Mouse (Mus musculus): ENCODE measurements around the gene Tcf20. TPM values are rescaled to one million over a fixed set of nuclear protein-coding genes. Genes with fewer than 3 reads are reported as not detected.

Tcf20 gene
- polyA plus RNA-seq, 1 experiment from 2014 or later, result 7.3 TPM

DNA sequence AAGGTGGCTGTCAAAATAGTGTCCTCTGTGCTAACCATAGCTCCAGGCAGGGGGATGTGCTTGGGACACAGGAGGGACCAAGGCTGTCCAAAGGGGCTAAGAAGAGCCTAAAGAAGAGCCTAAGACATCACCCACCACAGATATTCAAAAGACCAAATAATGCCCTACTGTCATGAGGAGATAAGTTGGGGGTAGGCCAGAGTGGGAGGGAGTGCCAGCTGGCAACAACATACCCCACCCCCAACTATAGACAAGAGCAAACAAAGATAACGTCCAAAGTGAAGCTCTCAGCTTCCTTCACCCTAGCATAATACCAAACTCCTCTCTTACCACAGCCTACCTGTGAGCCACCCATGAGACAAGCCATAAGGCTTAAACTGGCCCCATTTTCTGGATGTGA, 66.1 kb downstream of the Tcf20 start:
- peaks cover 69% of the 10 kb centered on the region for H3K4me1 ChIP-seq (ENCODE audit: insufficient read depth, low read length)
- H3K9me3 ChIP-seq (ENCODE audit: low read length), result no peaks in the 10 kb centered on the region
- H3K4me2 ChIP-seq (replicated peaks; ENCODE audit: low read depth, low read length), result 0 out of 2 replicates have a peak overlapping the region, but pooled peaks have one; percentile 39
- ATAC-seq (ENCODE audit: low FRiP score, low TSS enrichment), result 0 out of 2 replicates have a peak, but pooled peaks have one; percentile 18
- H3K4me3 ChIP-seq (ENCODE audit: low read length), result no peak overlapping the region
- no peaks in the 10 kb centered on the region for H3K36me3 ChIP-seq (ENCODE audit: insufficient read depth, low read length)
- 54% methylated on average over 1 of the region's 1 CpGs for WGBS
- 0 out of 2 replicates have a peak overlapping the region, but pooled peaks have one; percentile 36 for H3K27ac ChIP-seq (ENCODE audit: low read length)
- peaks cover 12% of the 10 kb centered on the region; the same call in 1 of the 2 replicates for H3K27me3 ChIP-seq (ENCODE audit: insufficient read depth, low read length)
- no peak overlapping the region for H3K9ac ChIP-seq (replicated peaks; ENCODE audit: low read length)

DNA sequence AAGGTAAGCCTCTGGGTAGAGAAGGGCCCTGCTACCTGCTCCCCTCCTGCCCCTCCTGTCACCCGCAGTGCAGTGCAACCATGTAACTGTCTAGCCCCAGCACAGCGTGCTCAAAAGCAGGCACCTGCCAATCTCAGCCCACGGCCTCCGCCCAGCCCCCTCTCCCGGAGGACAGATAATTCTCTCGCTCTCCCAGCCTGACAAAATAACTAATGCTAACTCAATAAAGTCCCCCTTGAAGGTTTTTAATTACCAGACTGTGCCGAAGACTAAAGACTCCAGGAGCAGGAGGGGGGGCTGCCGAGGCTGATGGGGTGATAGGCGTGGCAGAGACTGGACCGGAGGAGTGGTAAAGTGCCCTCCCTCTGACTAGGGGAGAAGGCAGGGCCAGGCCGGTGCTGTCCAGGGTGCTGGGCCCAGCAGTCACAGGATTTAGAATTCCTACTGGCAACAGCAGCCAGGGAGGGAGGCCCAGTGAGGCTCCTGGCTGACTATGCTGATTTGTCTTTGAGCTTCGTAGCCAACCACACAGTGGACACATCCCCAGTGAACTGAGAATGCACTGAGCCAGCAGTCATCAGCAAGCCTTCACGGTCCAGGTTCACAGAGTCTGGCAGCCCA, 66.7 kb downstream of the Tcf20 start:
- WGBS, result 8% methylated on average over 13 of the region's 13 CpGs
- Histone ChIP-seq H3K4me1 (ENCODE audit: insufficient read depth, low read length) (peaks cover 64% of the 10 kb centered on the region), H3K9ac (replicated peaks; ENCODE audit: low read length) (no peak overlapping the region), H3K4me2 (replicated peaks; ENCODE audit: low read depth, low read length) (peak overlapping the region; percentile 39), H3K9me3 (ENCODE audit: low read length) (no peaks in the 10 kb centered on the region), H3K27ac (ENCODE audit: low read length) (no peak overlapping the region), H3K27me3 (ENCODE audit: insufficient read depth, low read length) (peaks cover 16% of the 10 kb centered on the region; the same call in 1 of the 2 replicates), H3K4me3 (ENCODE audit: low read length) (no peak overlapping the region; the same call in 1 of the 2 replicates), H3K36me3 (ENCODE audit: insufficient read depth, low read length) (no peaks in the 10 kb centered on the region)
- peak; percentile 60 for ATAC-seq (ENCODE audit: low FRiP score, low TSS enrichment)

DNA sequence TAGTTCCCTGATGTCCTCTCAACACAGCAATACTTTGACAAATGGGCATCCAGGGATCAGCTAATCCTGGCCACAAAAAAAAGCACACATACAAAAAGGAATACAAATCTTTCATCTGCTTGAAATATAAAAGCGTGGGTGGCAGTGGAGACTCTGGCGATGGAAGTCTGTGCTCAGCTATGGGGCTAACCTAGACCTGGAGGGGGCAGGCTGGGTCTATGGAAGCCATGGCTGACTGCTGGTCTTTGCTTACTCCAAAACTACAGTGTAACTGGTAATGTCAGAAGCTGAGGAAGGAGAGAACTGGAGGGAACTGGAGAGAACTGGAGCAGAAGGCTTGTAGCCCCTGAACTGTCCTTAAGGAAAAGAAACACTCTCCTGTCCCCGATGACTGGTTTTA, 69.7 kb downstream of the Tcf20 start:
- 0 out of 2 replicates have a peak overlapping the region, but pooled peaks have one; percentile 1 for H3K27ac ChIP-seq (ENCODE audit: low read length)

DNA sequence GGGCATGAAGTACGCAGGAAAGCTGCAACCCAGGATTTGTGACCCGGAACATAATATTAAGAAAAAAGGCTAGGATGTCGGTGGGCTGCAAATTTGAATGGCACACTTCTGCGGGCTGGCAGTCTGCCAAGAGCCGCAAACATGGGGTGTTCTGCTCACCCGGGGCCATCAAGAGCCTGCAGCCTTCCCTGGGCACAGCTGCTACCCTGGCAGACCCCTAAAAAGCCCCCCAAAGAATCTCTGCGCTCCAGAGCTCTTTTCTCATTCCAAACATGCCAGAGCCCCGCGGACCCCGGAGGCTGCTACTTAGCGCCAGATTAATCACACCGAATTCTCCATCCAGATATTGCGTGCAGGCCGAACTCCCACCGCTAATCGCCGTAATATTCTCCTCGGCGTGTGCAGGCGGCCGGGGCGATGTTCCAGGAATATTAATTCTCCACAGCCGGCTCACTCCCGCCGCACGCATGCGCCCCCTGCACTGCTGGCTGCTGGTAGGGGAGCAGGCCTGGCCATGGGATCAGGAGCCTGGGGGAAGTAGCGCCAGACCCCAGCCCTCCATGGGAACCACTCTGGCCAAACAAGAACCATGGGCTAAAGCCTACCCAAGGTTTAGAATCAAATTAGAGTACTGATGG, 70.3 kb downstream of the Tcf20 start:
- no peak for ATAC-seq (ENCODE audit: low FRiP score, low TSS enrichment)
- 0 out of 2 replicates have a peak overlapping the region, but pooled peaks have one; percentile 1 for H3K27ac ChIP-seq (ENCODE audit: low read length)
- WGBS, result 41% methylated on average over 28 of the region's 28 CpGs
- peak overlapping the region; percentile 21; the same call in 1 of the 2 replicates for H3K4me2 ChIP-seq (replicated peaks; ENCODE audit: low read depth, low read length)
- H3K9ac ChIP-seq (replicated peaks; ENCODE audit: low read length), result no peak overlapping the region
- H3K9me3 ChIP-seq (ENCODE audit: low read length), result no peaks in the 10 kb centered on the region
- peaks cover 31% of the 10 kb centered on the region for H3K4me1 ChIP-seq (ENCODE audit: insufficient read depth, low read length)
- H3K36me3 ChIP-seq (ENCODE audit: insufficient read depth, low read length), result no peaks in the 10 kb centered on the region
- H3K27me3 ChIP-seq (ENCODE audit: insufficient read depth, low read length), result peaks cover 23% of the 10 kb centered on the region; the same call in 1 of the 2 replicates
- H3K4me3 ChIP-seq (ENCODE audit: low read length), result no peak overlapping the region

More for the DNA sequence above, 69.7 kb downstream of the Tcf20 start:
- H3K27me3 ChIP-seq (ENCODE audit: insufficient read depth, low read length), result peaks cover 21% of the 10 kb centered on the region; the same call in 1 of the 2 replicates
- peaks cover 36% of the 10 kb centered on the region for H3K4me1 ChIP-seq (ENCODE audit: insufficient read depth, low read length)
- no peaks in the 10 kb centered on the region for H3K36me3 ChIP-seq (ENCODE audit: insufficient read depth, low read length)
- 63% methylated on average over 3 of the region's 3 CpGs for WGBS
- H3K9ac ChIP-seq (replicated peaks; ENCODE audit: low read length), result no peak overlapping the region
- H3K9me3 ChIP-seq (ENCODE audit: low read length), result no peaks in the 10 kb centered on the region
- no peak overlapping the region for H3K4me3 ChIP-seq (ENCODE audit: low read length)
- no peak overlapping the region for H3K4me2 ChIP-seq (replicated peaks; ENCODE audit: low read depth, low read length)
- ATAC-seq (ENCODE audit: low FRiP score, low TSS enrichment), result no peak

DNA sequence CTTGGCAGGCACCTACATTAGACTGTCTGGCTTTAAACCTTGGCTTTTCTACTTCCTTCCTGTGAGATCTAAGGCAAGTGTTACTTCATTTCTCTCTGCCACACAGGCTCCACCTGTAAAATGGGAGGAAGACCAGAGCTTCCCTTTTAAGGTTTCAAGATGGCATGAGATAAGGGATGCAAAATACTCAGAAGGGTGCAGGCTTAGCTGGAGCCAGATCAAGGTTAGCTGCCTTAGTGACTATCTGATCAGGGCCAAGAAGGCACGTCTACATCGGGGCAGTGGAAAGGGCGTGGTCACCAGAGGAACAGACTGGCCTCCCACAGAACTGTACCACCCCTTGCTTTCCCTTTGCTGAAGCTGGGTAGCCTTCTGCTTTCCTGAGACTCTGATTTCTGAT, 73.2 kb downstream of the Tcf20 start:
- H3K9ac ChIP-seq (replicated peaks; ENCODE audit: low read length), result no peak overlapping the region
- peaks cover 29% of the 10 kb centered on the region; the same call in 1 of the 2 replicates for H3K27me3 ChIP-seq (ENCODE audit: insufficient read depth, low read length)
- no peak for ATAC-seq (ENCODE audit: low FRiP score, low TSS enrichment)
- H3K4me2 ChIP-seq (replicated peaks; ENCODE audit: low read depth, low read length), result no peak overlapping the region
- WGBS, result 84% methylated on average over 3 of the region's 3 CpGs
- no peak overlapping the region for H3K27ac ChIP-seq (ENCODE audit: low read length)
- no peaks in the 10 kb centered on the region for H3K36me3 ChIP-seq (ENCODE audit: insufficient read depth, low read length)
- peaks cover 23% of the 10 kb centered on the region for H3K4me1 ChIP-seq (ENCODE audit: insufficient read depth, low read length)
- H3K9me3 ChIP-seq (ENCODE audit: low read length), result no peaks in the 10 kb centered on the region
- no peak overlapping the region for H3K4me3 ChIP-seq (ENCODE audit: low read length)

DNA sequence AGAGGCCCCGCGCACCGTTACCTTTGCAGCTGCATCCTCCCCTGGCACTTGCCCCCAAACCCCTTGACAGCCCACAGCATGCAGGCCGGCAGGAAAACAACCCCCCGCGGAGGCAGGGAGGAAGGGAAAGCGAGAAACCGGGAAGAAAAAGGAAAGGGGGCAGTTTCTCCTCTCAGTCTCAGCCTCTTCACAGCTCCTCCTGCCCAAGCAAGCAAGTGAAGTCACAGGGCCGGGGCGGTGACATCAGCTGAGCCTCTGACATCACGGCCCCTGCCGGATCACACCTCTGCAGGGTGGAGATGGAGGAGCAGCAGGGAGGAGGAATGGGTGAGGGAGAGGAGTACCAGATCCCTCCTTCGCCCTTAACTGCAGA, 75.7 kb downstream of the Tcf20 start:
- H3K36me3 ChIP-seq (ENCODE audit: insufficient read depth, low read length), result no peaks in the 10 kb centered on the region
- no peak for ATAC-seq (ENCODE audit: low FRiP score, low TSS enrichment)
- H3K4me2 ChIP-seq (replicated peaks; ENCODE audit: low read depth, low read length), result peak overlapping the region; percentile 54
- peak overlapping the region; percentile 29 for H3K4me3 ChIP-seq (ENCODE audit: low read length)
- no peaks in the 10 kb centered on the region for H3K9me3 ChIP-seq (ENCODE audit: low read length)
- H3K27ac ChIP-seq (ENCODE audit: low read length), result no peak overlapping the region
- H3K4me1 ChIP-seq (ENCODE audit: insufficient read depth, low read length), result peaks cover 12% of the 10 kb centered on the region
- peak overlapping the region; percentile 41; the same call in 1 of the 2 replicates for H3K9ac ChIP-seq (replicated peaks; ENCODE audit: low read length)
- 6% methylated on average over 13 of the region's 13 CpGs for WGBS
- peaks cover 19% of the 10 kb centered on the region; the same call in 1 of the 2 replicates for H3K27me3 ChIP-seq (ENCODE audit: insufficient read depth, low read length)

DNA sequence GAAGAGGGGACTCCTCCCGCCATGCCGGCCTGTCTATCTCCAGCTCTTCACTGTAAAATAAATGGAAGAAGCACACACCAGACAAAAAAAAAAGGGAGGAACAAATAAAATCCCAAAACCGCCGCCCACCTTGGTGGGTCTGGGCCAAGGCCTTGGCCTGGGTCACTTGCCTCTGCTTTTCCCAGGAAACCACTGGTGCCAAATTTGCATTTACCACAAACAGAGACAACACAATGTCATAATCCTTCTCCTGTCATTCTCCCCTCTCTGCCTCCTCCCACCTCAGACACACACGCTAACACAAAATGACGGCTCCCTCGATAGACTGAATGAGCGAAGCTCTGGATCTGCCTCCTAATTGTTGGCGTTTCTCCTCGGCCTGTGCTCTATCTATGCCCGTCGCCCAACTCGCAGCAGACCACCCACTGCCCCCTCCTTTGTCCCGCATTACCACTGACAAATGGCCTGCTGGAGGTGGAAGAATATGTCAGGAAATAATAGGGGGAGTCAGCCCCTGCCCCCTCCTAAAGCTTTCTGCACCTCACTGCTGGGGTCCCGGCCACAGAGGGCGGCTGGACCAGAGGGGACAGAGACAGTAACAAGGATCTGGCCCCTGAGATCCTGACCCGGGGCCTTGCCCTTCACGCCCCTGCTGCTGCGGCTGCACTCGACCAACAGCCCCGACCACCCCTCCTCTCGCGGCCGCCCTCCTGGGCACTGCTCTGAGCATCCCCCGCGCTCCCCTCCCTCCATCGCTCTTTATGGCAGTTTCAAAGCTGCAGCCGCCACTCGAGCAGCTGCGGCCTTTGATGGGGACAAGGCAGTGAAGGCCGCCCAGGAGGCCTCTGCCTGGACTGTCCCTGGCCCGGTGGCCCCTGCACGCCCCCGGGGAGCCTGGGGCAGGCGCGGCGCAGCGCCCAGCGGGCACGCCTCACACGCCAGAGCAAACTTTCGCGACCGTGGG, 76.4 kb downstream of the Tcf20 start:
- Histone ChIP-seq H3K9me3 (ENCODE audit: low read length) (no peaks in the 10 kb centered on the region), H3K4me2 (replicated peaks; ENCODE audit: low read depth, low read length) (peak overlapping the region; percentile 54), H3K27me3 (ENCODE audit: insufficient read depth, low read length) (peaks cover 16% of the 10 kb centered on the region; the same call in 1 of the 2 replicates), H3K4me3 (ENCODE audit: low read length) (peak overlapping the region; percentile 29), H3K27ac (ENCODE audit: low read length) (no peak overlapping the region), H3K36me3 (ENCODE audit: insufficient read depth, low read length) (no peaks in the 10 kb centered on the region), H3K4me1 (ENCODE audit: insufficient read depth, low read length) (peaks cover 10% of the 10 kb centered on the region), H3K9ac (replicated peaks; ENCODE audit: low read length) (peak overlapping the region; percentile 41; the same call in 1 of the 2 replicates)
- peak; percentile 64 for ATAC-seq (ENCODE audit: low FRiP score, low TSS enrichment)
- WGBS, result 16% methylated on average over 43 of the region's 44 CpGs

DNA sequence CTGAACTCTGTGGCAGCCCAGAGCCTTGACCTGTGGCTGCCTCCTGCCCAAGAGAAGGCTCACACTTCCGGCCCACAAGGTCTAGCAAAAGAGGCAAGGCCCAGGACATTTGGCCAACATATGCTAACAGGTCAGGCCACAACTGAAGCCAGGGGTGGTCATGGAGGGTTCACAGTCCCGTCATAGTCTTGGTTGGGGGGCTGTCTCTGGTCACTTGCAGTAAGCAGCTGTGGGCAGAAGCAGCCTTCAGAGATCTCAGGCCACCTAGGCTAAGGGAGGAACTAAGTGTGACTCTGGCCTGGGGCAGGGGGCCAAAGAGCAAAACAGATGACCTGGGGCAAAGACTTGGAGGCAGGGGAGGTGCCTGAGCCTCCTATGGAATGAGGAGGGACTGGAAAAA, 77.1 kb downstream of the Tcf20 start:
- H3K4me2 ChIP-seq (replicated peaks; ENCODE audit: low read depth, low read length), result no peak overlapping the region
- no peaks in the 10 kb centered on the region for H3K9me3 ChIP-seq (ENCODE audit: low read length)
- ATAC-seq (ENCODE audit: low FRiP score, low TSS enrichment), result no peak
- H3K36me3 ChIP-seq (ENCODE audit: insufficient read depth, low read length), result no peaks in the 10 kb centered on the region
- no peak overlapping the region for H3K9ac ChIP-seq (replicated peaks; ENCODE audit: low read length)
- peaks cover 10% of the 10 kb centered on the region for H3K4me1 ChIP-seq (ENCODE audit: insufficient read depth, low read length)
- H3K4me3 ChIP-seq (ENCODE audit: low read length), result no peak overlapping the region
- H3K27me3 ChIP-seq (ENCODE audit: insufficient read depth, low read length), result peaks cover 11% of the 10 kb centered on the region; the same call in 1 of the 2 replicates
- 76% methylated on average over 2 of the region's 2 CpGs for WGBS
- H3K27ac ChIP-seq (ENCODE audit: low read length), result no peak overlapping the region

DNA sequence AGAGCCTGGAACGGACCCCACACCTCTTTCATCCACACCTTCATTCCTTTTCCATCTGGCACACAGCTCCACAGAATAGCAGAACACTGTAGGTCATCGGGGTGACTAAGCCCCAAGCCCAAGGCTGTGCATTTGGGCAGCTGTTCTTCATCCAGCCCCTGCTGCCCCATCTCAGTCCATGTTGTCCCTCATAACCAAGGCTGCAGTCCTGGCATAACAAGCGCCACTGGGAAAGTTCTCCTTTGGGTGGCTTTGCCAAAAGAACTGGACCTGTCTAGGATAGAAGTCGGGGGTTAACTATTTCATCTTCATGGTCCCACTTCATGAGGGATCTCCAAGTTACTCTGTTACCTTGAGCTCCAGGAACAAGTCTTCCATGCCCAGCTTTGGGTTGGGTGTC, 77.9 kb downstream of the Tcf20 start:
- H3K27ac ChIP-seq (ENCODE audit: low read length), result no peak overlapping the region
- H3K27me3 ChIP-seq (ENCODE audit: insufficient read depth, low read length), result peaks cover 11% of the 10 kb centered on the region; the same call in 1 of the 2 replicates
- peaks cover 10% of the 10 kb centered on the region for H3K4me1 ChIP-seq (ENCODE audit: insufficient read depth, low read length)
- no peak overlapping the region for H3K4me3 ChIP-seq (ENCODE audit: low read length)
- no peak overlapping the region for H3K9ac ChIP-seq (replicated peaks; ENCODE audit: low read length)
- 87% methylated on average over 4 of the region's 4 CpGs for WGBS
- no peak overlapping the region for H3K4me2 ChIP-seq (replicated peaks; ENCODE audit: low read depth, low read length)
- no peak for ATAC-seq (ENCODE audit: low FRiP score, low TSS enrichment)
- H3K9me3 ChIP-seq (ENCODE audit: low read length), result no peaks in the 10 kb centered on the region
- no peaks in the 10 kb centered on the region for H3K36me3 ChIP-seq (ENCODE audit: insufficient read depth, low read length)
